Mouse (Mus musculus) midbrain, embryonic 10.5 days (tissue): Measurements from ENCODE around the gene Duox2. TPM values are rescaled to one million over a fixed set of nuclear protein-coding genes. Genes with fewer than 3 reads are reported as not detected.

Source experiments
- polyA plus RNA-seq: library from polyadenylated mRNA; unstranded; fragments of >200 nt; fragmentation: Nextera tagmentation; extraction: Ambion mirVana; gene quantifications from 2 replicates; pipeline ENCODE4 v1.2.1, GENCODE M21; 2016

Gene Duox2
- polyA plus RNA-seq, 1 experiment from 2014 or later, result not detected

Other genes with a start within 250 kb of the Duox2 start
- 10.7 and 11.8 TPM in 2 replicates for gene Spg11, start 180.1 kb downstream of the Duox2 start, polyA plus RNA-seq
- 101 and 106 TPM in 2 replicates for gene B2m, start 150.8 kb downstream of the Duox2 start, polyA plus RNA-seq
- gene Trim69, start 137.7 kb downstream of the Duox2 start, polyA plus RNA-seq, result not detected in 2 replicates
- gene Patl2, start 112.3 kb downstream of the Duox2 start, polyA plus RNA-seq, result not detected in 2 replicates
- gene Terb2, start 112.2 kb downstream of the Duox2 start, polyA plus RNA-seq, result not detected in 2 replicates
- gene Sord, start 63.7 kb downstream of the Duox2 start, polyA plus RNA-seq, result 29.5 and 34.3 TPM in 2 replicates
- gene Duoxa2, start 451 bp upstream of the Duox2 start, polyA plus RNA-seq, result not detected in 2 replicates
- gene Duoxa1, start 15.3 kb upstream of the Duox2 start, polyA plus RNA-seq, result not detected in 2 replicates
- 0.02 TPM in 2 replicates for gene Duox1, start 17.2 kb upstream of the Duox2 start, polyA plus RNA-seq
- 5.8 and 7.9 TPM in 2 replicates for gene Shf, start 70.7 kb upstream of the Duox2 start, polyA plus RNA-seq
- not detected in 2 replicates for gene Slc28a2, start 128.0 kb upstream of the Duox2 start, polyA plus RNA-seq
- gene Gm14085, start 186.5 kb upstream of the Duox2 start, polyA plus RNA-seq, result not detected in 2 replicates